Mouse (Mus musculus): ENCODE results near the gene Rilp. TPM values are rescaled to one million over a fixed set of nuclear protein-coding genes. Genes with fewer than 3 reads are reported as not detected.

Gene Rilp
- polyA plus RNA-seq, 1 experiment = 4.6 TPM

- no peaks in the 10 kb centered on the region for H3K36me3 ChIP-seq (ENCODE audit: control insufficient read depth, insufficient read depth)
- H3K27me3 ChIP-seq (ENCODE audit: control insufficient read depth, insufficient read depth, insufficient read length) = no peaks in the 10 kb centered on the region
- H3ac ChIP-seq (ENCODE audit: control insufficient read depth, insufficient read length) = no peak overlapping the region
- no peaks in the 10 kb centered on the region for H3K79me2 ChIP-seq (ENCODE audit: control insufficient read depth, insufficient read depth)
- no peak overlapping the region for H3K4me2 ChIP-seq (ENCODE audit: low read depth)
- TF ChIP-seq POLR2AphosphoS2 (IDR thresholded peaks at IDR 0.05; ENCODE audit: insufficient read length, low read depth) = no peak
- TF ChIP-seq POLR2A (IDR thresholded peaks at IDR 0.05; ENCODE audit: insufficient read length, low read depth) = no peak
- TF ChIP-seq REST (IDR thresholded peaks at IDR 0.05; ENCODE audit: insufficient read depth, insufficient read length) = no peak
- TF ChIP-seq E2F4 (IDR thresholded peaks at IDR 0.05; ENCODE audit: insufficient read depth) = no peak
- TF ChIP-seq TCF3 (IDR thresholded peaks at IDR 0.05; ENCODE audit: insufficient read length, low read depth) = no peak
- no peak for TF ChIP-seq MYOD1 (IDR thresholded peaks at IDR 0.05; ENCODE audit: control insufficient read depth in 1 of 3, insufficient read length in 2 of 3, low read depth in 2 of 3)
- H3K4me3 ChIP-seq = no peak overlapping the region
These were observed 48.2 kb downstream of the Rilp start for GRCm38 (mm10) chr11:75558101-75558500.

GRCm38 (mm10) chr11:75559870-75560504 is 50.1 kb downstream of the Rilp start:
- H3ac ChIP-seq (ENCODE audit: control insufficient read depth, insufficient read length) = no peak overlapping the region
- no peak overlapping the region for H3K4me2 ChIP-seq (ENCODE audit: low read depth)
- TF ChIP-seq POLR2AphosphoS2 (IDR thresholded peaks at IDR 0.05; ENCODE audit: insufficient read length, low read depth) (no peak), MAX (IDR thresholded peaks at IDR 0.05; ENCODE audit: low read depth) (no peak), TCF12 (IDR thresholded peaks at IDR 0.05; ENCODE audit: insufficient read depth, poor library complexity, severe bottlenecking) (no peak), USF1 (IDR thresholded peaks at IDR 0.05; ENCODE audit: low read depth) (no peak), REST (IDR thresholded peaks at IDR 0.05; ENCODE audit: insufficient read depth, insufficient read length) (no peak), POLR2A (IDR thresholded peaks at IDR 0.05; ENCODE audit: insufficient read length, low read depth) (no peak), SRF (IDR thresholded peaks at IDR 0.05; ENCODE audit: control insufficient read depth, insufficient read length, low read depth) (no peak), TCF3 (IDR thresholded peaks at IDR 0.05; ENCODE audit: insufficient read length, low read depth) (no peak), MYOG (IDR thresholded peaks at IDR 0.05; ENCODE audit: control insufficient read depth in 1 of 3, insufficient read depth in 1 of 3, insufficient read length in 2 of 3, low read depth in 2 of 3) (no peak), E2F4 (IDR thresholded peaks at IDR 0.05; ENCODE audit: insufficient read depth) (no peak), CEBPB (IDR thresholded peaks at IDR 0.05; ENCODE audit: insufficient read depth, poor library complexity, severe bottlenecking) (no peak), MYOD1 (IDR thresholded peaks at IDR 0.05; ENCODE audit: control insufficient read depth in 1 of 3, insufficient read length in 2 of 3, low read depth in 2 of 3) (no peak)
- H3K27me3 ChIP-seq (ENCODE audit: control insufficient read depth, insufficient read depth, insufficient read length) = no peaks in the 10 kb centered on the region
- no peak overlapping the region for H3K4me3 ChIP-seq
- no peaks in the 10 kb centered on the region for H3K36me3 ChIP-seq (ENCODE audit: control insufficient read depth, insufficient read depth)
- no peaks in the 10 kb centered on the region for H3K79me2 ChIP-seq (ENCODE audit: control insufficient read depth, insufficient read depth)

DNA sequence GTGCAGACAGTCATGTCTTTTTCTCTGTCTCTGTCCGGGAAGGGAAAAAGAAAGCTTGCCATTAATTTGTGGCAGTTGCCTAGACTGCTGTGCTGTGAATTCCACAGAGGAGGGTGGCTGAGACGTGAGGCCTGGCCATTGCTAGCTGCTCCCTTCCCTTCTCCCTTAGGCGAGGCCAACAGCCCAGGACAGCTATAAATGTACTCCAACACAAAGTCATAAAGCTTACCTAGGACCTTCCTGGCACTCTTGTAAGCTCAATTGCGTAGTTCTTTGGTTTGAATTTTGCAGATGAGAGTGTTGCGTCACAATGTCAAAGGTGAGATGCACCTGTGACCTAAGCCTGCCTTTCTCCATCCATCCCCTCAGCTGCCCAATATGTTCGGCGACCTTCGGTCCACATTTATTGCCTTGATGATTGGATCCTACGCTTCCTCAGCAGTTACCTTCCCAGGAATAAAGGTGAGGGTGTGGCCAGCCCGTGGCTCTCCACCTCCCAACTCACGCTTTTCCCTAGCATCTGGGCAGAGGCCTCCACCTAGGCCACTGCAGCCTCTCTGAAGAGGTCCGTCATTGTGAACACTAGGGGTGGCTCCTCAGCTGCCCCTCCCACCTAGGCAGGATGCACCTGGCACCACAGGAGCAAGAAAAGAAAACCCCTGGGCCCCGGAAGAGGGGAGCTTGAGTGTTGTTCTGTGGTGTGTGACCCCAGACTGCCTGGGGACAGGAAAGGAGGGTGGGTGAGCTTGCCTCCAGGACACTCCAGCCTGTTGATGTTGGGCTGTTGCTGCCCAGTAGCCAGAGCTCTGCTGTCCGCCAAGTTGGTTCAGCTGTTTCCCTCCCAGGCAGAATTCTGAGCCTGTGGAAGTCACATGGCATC is 50.9 kb downstream of the Rilp start:
- no peaks in the 10 kb centered on the region for H3K36me3 ChIP-seq (ENCODE audit: control insufficient read depth, insufficient read depth)
- TF ChIP-seq USF1 (IDR thresholded peaks at IDR 0.05; ENCODE audit: low read depth) = no peak
- peak in 1 of 3 experiments; percentile 53 for TF ChIP-seq MYOD1 (IDR thresholded peaks at IDR 0.05; ENCODE audit: control insufficient read depth in 1 of 3, insufficient read length in 2 of 3, low read depth in 2 of 3)
- TF ChIP-seq MYOG (IDR thresholded peaks at IDR 0.05; ENCODE audit: control insufficient read depth in 1 of 3, insufficient read depth in 1 of 3, insufficient read length in 2 of 3, low read depth in 2 of 3) = peak in 2 of 3 experiments; percentile 51 to 73
- no peak overlapping the region for H3K4me3 ChIP-seq
- no peaks in the 10 kb centered on the region for H3K79me2 ChIP-seq (ENCODE audit: control insufficient read depth, insufficient read depth)
- H3ac ChIP-seq (ENCODE audit: control insufficient read depth, insufficient read length) = no peak overlapping the region
- no peaks in the 10 kb centered on the region for H3K27me3 ChIP-seq (ENCODE audit: control insufficient read depth, insufficient read depth, insufficient read length)
- H3K4me2 ChIP-seq (ENCODE audit: low read depth) = no peak overlapping the region

GRCm38 (mm10) chr11:75561410-75561791 is 51.5 kb downstream of the Rilp start:
- H3K4me2 ChIP-seq (ENCODE audit: low read depth) = no peak overlapping the region
- H3K4me3 ChIP-seq = no peak overlapping the region
- no peaks in the 10 kb centered on the region for H3K79me2 ChIP-seq (ENCODE audit: control insufficient read depth, insufficient read depth)
- H3K27me3 ChIP-seq (ENCODE audit: control insufficient read depth, insufficient read depth, insufficient read length) = no peaks in the 10 kb centered on the region
- TF ChIP-seq POLR2AphosphoS2 (IDR thresholded peaks at IDR 0.05; ENCODE audit: insufficient read length, low read depth) (no peak), SRF (IDR thresholded peaks at IDR 0.05; ENCODE audit: control insufficient read depth, insufficient read length, low read depth) (no peak), MYOG (IDR thresholded peaks at IDR 0.05; ENCODE audit: control insufficient read depth in 1 of 3, insufficient read depth in 1 of 3, insufficient read length in 2 of 3, low read depth in 2 of 3) (no peak), MYOD1 (IDR thresholded peaks at IDR 0.05; ENCODE audit: control insufficient read depth in 1 of 3, insufficient read length in 2 of 3, low read depth in 2 of 3) (no peak), MAX (IDR thresholded peaks at IDR 0.05; ENCODE audit: low read depth) (no peak), E2F4 (IDR thresholded peaks at IDR 0.05; ENCODE audit: insufficient read depth) (no peak), USF1 (IDR thresholded peaks at IDR 0.05; ENCODE audit: low read depth) (no peak), POLR2A (IDR thresholded peaks at IDR 0.05; ENCODE audit: insufficient read length, low read depth) (no peak), TCF3 (IDR thresholded peaks at IDR 0.05; ENCODE audit: insufficient read length, low read depth) (no peak), TCF12 (IDR thresholded peaks at IDR 0.05; ENCODE audit: insufficient read depth, poor library complexity, severe bottlenecking) (no peak), CEBPB (IDR thresholded peaks at IDR 0.05; ENCODE audit: insufficient read depth, poor library complexity, severe bottlenecking) (no peak), REST (IDR thresholded peaks at IDR 0.05; ENCODE audit: insufficient read depth, insufficient read length) (no peak)
- no peaks in the 10 kb centered on the region for H3K36me3 ChIP-seq (ENCODE audit: control insufficient read depth, insufficient read depth)
- H3ac ChIP-seq (ENCODE audit: control insufficient read depth, insufficient read length) = no peak overlapping the region

Other genes starting within 250 kb of the Rilp start
- gene Rpa1, start 161.8 kb upstream of the Rilp start, polyA plus RNA-seq (2012; fragmentation: generic; extraction: Trizol) = 63.4 TPM
- gene Smyd4, start 161.7 kb upstream of the Rilp start, polyA plus RNA-seq (2012; fragmentation: generic; extraction: Trizol) = 6.9 TPM
- gene Serpinf1, start 87.4 kb upstream of the Rilp start, polyA plus RNA-seq (2012; fragmentation: generic; extraction: Trizol) = 911 TPM
- gene Serpinf2, start 70.5 kb upstream of the Rilp start, polyA plus RNA-seq (2012; fragmentation: generic; extraction: Trizol) = 0.06 TPM
- gene Wdr81, start 55.4 kb upstream of the Rilp start, polyA plus RNA-seq (2012; fragmentation: generic; extraction: Trizol) = 17.3 TPM
- gene Tlcd2, start 48.4 kb upstream of the Rilp start, polyA plus RNA-seq (2012; fragmentation: generic; extraction: Trizol) = 2.9 TPM
- gene Prpf8, start 23.3 kb upstream of the Rilp start, polyA plus RNA-seq (2012; fragmentation: generic; extraction: Trizol) = 93.0 TPM
- 0.06 TPM for gene Scarf1, start 3.4 kb downstream of the Rilp start, polyA plus RNA-seq (2012; fragmentation: generic; extraction: Trizol)
- gene Slc43a2, start 21.6 kb downstream of the Rilp start, polyA plus RNA-seq (2012; fragmentation: generic; extraction: Trizol) = 15.9 TPM
- gene Pitpna, start 78.0 kb downstream of the Rilp start, polyA plus RNA-seq (2012; fragmentation: generic; extraction: Trizol) = 125 TPM
- gene Inpp5k, start 120.9 kb downstream of the Rilp start, polyA plus RNA-seq (2012; fragmentation: generic; extraction: Trizol) = 20.7 TPM
- 177 TPM for gene Myo1c, start 140.4 kb downstream of the Rilp start, polyA plus RNA-seq (2012; fragmentation: generic; extraction: Trizol)
- 34.5 TPM for gene Crk, start 169.2 kb downstream of the Rilp start, polyA plus RNA-seq (2012; fragmentation: generic; extraction: Trizol)
- gene Ywhae, start 222.8 kb downstream of the Rilp start, polyA plus RNA-seq (2012; fragmentation: generic; extraction: Trizol) = 612 TPM

All from myocyte (in vitro differentiated cells).